In the genomic region with DNA sequence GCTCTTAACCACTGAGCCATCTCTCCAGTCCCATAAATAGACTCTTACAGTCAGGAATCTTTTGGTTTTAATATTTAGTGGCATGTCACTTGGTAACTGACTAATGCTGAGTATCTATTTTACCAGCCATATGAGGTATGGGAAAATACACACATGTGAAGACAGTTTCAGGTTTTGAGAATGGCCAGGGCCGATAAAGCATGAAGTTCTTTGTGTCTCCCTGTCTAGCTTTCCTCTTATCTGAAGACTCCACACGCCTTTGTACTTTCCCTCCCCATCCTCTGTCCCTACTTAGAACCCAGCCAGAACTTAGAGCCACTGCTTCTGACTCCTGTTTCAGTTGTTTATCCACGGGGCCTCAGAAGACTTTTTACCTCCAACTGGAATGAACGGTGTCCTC, we compare ENCODE assay signal across 20 mouse cellular contexts.
DNase-seq lines count a peak whose midpoint lies in the region; ATAC-seq and TF ChIP-seq lines count a peak whose summit lies in the region.
"Had no signal": no experiment of that assay in that cellular context is flagged by ENCODE, and none has a peak within 500 bp of the region (broad histone marks: within the 10 kb centered on the region; RNA-seq: fewer than 3 reads in every experiment).

No protein-coding gene starts in this region.

- no peaks in the 10 kb centered on the region for H3K27me3 ChIP-seq in heart, embryonic 12.5 days (replicated peaks)
- no peaks in the 10 kb centered on the region for H3K27me3 ChIP-seq in G1E (ENCODE audit: insufficient read depth, low read length)
- no peaks in the 10 kb centered on the region for H3K27me3 ChIP-seq in liver, embryonic 14.5 days (ENCODE audit: control insufficient read depth, insufficient read depth, low read length)
- H3K27me3 ChIP-seq: CH12.LX; embryonic facial prominence, embryonic 13.5 days; forebrain, embryonic 13.5 days; heart, embryonic 15.5 days; limb, embryonic 13.5 days; neural tube, embryonic 12.5 days had no signal

- 51% methylated on average over 4 of the region's 4 CpGs for WGBS in heart, embryonic 12.5 days
- 14% methylated on average over 4 of the region's 4 CpGs for WGBS in liver, embryonic 14.5 days (ENCODE audit: insufficient replicate concordance)

- no peak for DNase-seq in heart, postnatal 25 days (ENCODE audit: low spot score)
- no peak for DNase-seq in G1E (ENCODE audit: low spot score)
- DNase-seq in liver, embryonic 14.5 days (ENCODE audit: low read depth in 3 of 3, low spot score in 3 of 3), result peak; percentile 69 to 77 (median 76)
- no peak for DNase-seq in layer of hippocampus, postnatal 36 days
- DNase-seq in layer of hippocampus, postnatal 10 days (ENCODE audit: low spot score in 2 of 2), result no peak
- DNase-seq in embryo, embryonic 11 days, result no peak
- DNase-seq: adrenal gland, postnatal 14 days; cerebellum, adult 8-10 months; kidney, adult 2 months; kidney, postnatal 14 days; right cerebral cortex, postnatal 25 days; thymus, postnatal 4 days had no signal

- H3K4me1 ChIP-seq in heart, embryonic 12.5 days (replicated peaks), result peaks cover 13% of the 10 kb centered on the region
- H3K4me1 ChIP-seq in G1E (ENCODE audit: insufficient read depth, low read depth, low read length), result peaks cover 59% of the 10 kb centered on the region
- H3K4me1 ChIP-seq in liver, embryonic 14.5 days (replicated peaks; ENCODE audit: control insufficient read depth in 2 of 2, insufficient read depth in 2 of 2, low read length in 1 of 2), result peaks cover 24 to 29% of the 10 kb centered on the region in 2 experiments
- H3K4me1 ChIP-seq: embryonic facial prominence, embryonic 13.5 days; limb, embryonic 13.5 days had no signal

- H3K9ac ChIP-seq in heart, embryonic 12.5 days, result no peak overlapping the region
- peak overlapping the region; percentile 44 for H3K9ac ChIP-seq in liver, embryonic 14.5 days (replicated peaks)
- H3K9ac ChIP-seq: embryonic facial prominence, embryonic 13.5 days; forebrain, embryonic 13.5 days; heart, embryonic 15.5 days; limb, embryonic 13.5 days; neural tube, embryonic 12.5 days had no signal

- no peaks in the 10 kb centered on the region for H3K9me3 ChIP-seq in heart, embryonic 12.5 days (replicated peaks)
- no peaks in the 10 kb centered on the region for H3K9me3 ChIP-seq in G1E (replicated peaks)
- no peaks in the 10 kb centered on the region for H3K9me3 ChIP-seq in liver, embryonic 14.5 days (ENCODE audit: control insufficient read depth, low read length)
- H3K9me3 ChIP-seq: embryonic facial prominence, embryonic 13.5 days; forebrain, embryonic 13.5 days; heart, embryonic 15.5 days; limb, embryonic 13.5 days; neural tube, embryonic 12.5 days had no signal

- peak overlapping the region; percentile 2 for H3K27ac ChIP-seq in heart, embryonic 12.5 days (ENCODE audit: poor library complexity, severe bottlenecking)
- peak overlapping the region; percentile 72 for H3K27ac ChIP-seq in liver, embryonic 14.5 days
- H3K27ac ChIP-seq: embryonic facial prominence, embryonic 13.5 days; forebrain, embryonic 13.5 days; heart, embryonic 15.5 days; limb, embryonic 13.5 days; neural tube, embryonic 12.5 days had no signal

- intact Hi-C loops in heart, postnatal 25 days (cut with DNase I), result no loop called here

- TF ChIP-seq EP300 in liver, embryonic 14.5 days (IDR thresholded peaks at IDR 0.05; ENCODE audit: low read depth), result peak; percentile 92

- H3K4me2 ChIP-seq in heart, embryonic 12.5 days, result no peak overlapping the region
- peak overlapping the region; percentile 61 for H3K4me2 ChIP-seq in liver, embryonic 14.5 days (ENCODE audit: low read depth)
- H3K4me2 ChIP-seq: embryonic facial prominence, embryonic 13.5 days; forebrain, embryonic 13.5 days; heart, embryonic 15.5 days; limb, embryonic 13.5 days; neural tube, embryonic 12.5 days had no signal

- no peak overlapping the region for H3K4me3 ChIP-seq in heart, embryonic 12.5 days
- H3K4me3 ChIP-seq in G1E (ENCODE audit: low read depth, low read length), result peak overlapping the region; percentile 40; the same call in 1 of the 2 replicates
- 0 out of 4 replicates have a peak overlapping the region, but pooled peaks have one; percentile 12 to 19 for H3K4me3 ChIP-seq in liver, embryonic 14.5 days (ENCODE audit: insufficient read depth in 1 of 2, low read depth in 2 of 2, low read length in 2 of 2)
- H3K4me3 ChIP-seq: embryonic facial prominence, embryonic 13.5 days; forebrain, embryonic 13.5 days; heart, embryonic 15.5 days; limb, embryonic 13.5 days; neural tube, embryonic 12.5 days had no signal

- peak; percentile 81 for ATAC-seq in heart, embryonic 12.5 days (ENCODE audit: insufficient number of reproducible peaks, low FRiP score)
- peak; percentile 76 for ATAC-seq in G1E (ENCODE audit: extremely low read depth, insufficient number of reproducible peaks, low FRiP score, poor library complexity, severe bottlenecking)
- peak; percentile 79 for ATAC-seq in common myeloid progenitor, adult 5-6 weeks (replicated peaks; ENCODE audit: low read depth, poor library complexity, severe bottlenecking)
- ATAC-seq in liver, embryonic 14.5 days (ENCODE audit: insufficient read depth), result peak; percentile 94
- ATAC-seq: forebrain, embryonic 13.5 days had no signal

- TF ChIP-seq CTCF in G1E (IDR thresholded peaks at IDR 0.05; ENCODE audit: low read depth, low read length), result no peak
- no peak for TF ChIP-seq CTCF in liver, embryonic 14.5 days (IDR thresholded peaks at IDR 0.05; ENCODE audit: low read depth)

- H3K36me3 ChIP-seq in heart, embryonic 12.5 days, result peaks cover 10% of the 10 kb centered on the region
- H3K36me3 ChIP-seq in G1E (replicated peaks), result peaks cover 47% of the 10 kb centered on the region
- H3K36me3 ChIP-seq in liver, embryonic 14.5 days (replicated peaks; ENCODE audit: control insufficient read depth, insufficient read depth, low read depth), result no peaks in the 10 kb centered on the region

Comparison
In these comparisons a context has a peak if more than half of its experiments do, and no peak if none do; other contexts are left out.
1. DNase-seq: peak in liver, embryonic 14.5 days (3 of 3); none in heart, postnatal 25 days (single experiment), G1E (single experiment), layer of hippocampus, postnatal 36 days (0 of 2), layer of hippocampus, postnatal 10 days (0 of 2) and embryo, embryonic 11 days (single experiment).
2. Peak in every context shown above with its lines, with median percentiles within 50 percentile points of each other: ATAC-seq.